Mouse (Mus musculus) ZHBTc4 (cell line): ENCODE results near the gene Arrb1.

Experiments used
- DNase-seq: peaks from one replicate; pipeline ENCODE4 v3.0.0-alpha.2; 2011; ENCODE audit warnings: low read depth, low spot score

Gene Arrb1

GRCm38 (mm10) chr7:99627366-99627765 lies 92.1 kb downstream of the Arrb1 start:
- DNase-seq, result no peak

- peak; percentile 41 for DNase-seq
Observed at GRCm38 (mm10) chr7:99632286-99632685, 97.0 kb downstream of the Arrb1 start.

- no peak for DNase-seq
Observed at GRCm38 (mm10) chr7:99633966-99634665, 98.8 kb downstream of the Arrb1 start.

GRCm38 (mm10) chr7:99641245-99641644 lies 106.0 kb downstream of the Arrb1 start:
- no peak for DNase-seq

GRCm38 (mm10) chr7:99642078-99642477 lies 106.8 kb downstream of the Arrb1 start:
- DNase-seq, result no peak

GRCm38 (mm10) chr7:99644701-99645100 lies 109.4 kb downstream of the Arrb1 start:
- DNase-seq, result no peak

GRCm38 (mm10) chr7:99648623-99649022 lies 113.4 kb downstream of the Arrb1 start:
- peak; percentile 66 for DNase-seq

GRCm38 (mm10) chr7:99649585-99649984 lies 114.3 kb downstream of the Arrb1 start:
- no peak for DNase-seq

- no peak for DNase-seq
Observed at GRCm38 (mm10) chr7:99654244-99654643, 119.0 kb downstream of the Arrb1 start.
